Mouse (Mus musculus) megakaryocyte-erythroid progenitor cell, adult 5 weeks (primary cell): Measurements from ENCODE around the gene Mtrf1. TPM values are rescaled to one million over a fixed set of nuclear protein-coding genes. Genes with fewer than 3 reads are reported as not detected.

Experiments used
- polyA plus RNA-seq: library from polyadenylated mRNA; stranded (reverse); fragments of >175 nt; gene quantifications from 2 replicates; pipeline ENCODE4 v1.2.3, GENCODE M21; 2012

Mtrf1 gene
- 0.33 and 0.45 TPM in 2 replicates for polyA plus RNA-seq

GRCm38 (mm10) chr14:79397321-79398122 lies at the start of gene Mtrf1:
TSS of gene Mtrf1 (plus strand) at chr14:79397772.

DNA sequence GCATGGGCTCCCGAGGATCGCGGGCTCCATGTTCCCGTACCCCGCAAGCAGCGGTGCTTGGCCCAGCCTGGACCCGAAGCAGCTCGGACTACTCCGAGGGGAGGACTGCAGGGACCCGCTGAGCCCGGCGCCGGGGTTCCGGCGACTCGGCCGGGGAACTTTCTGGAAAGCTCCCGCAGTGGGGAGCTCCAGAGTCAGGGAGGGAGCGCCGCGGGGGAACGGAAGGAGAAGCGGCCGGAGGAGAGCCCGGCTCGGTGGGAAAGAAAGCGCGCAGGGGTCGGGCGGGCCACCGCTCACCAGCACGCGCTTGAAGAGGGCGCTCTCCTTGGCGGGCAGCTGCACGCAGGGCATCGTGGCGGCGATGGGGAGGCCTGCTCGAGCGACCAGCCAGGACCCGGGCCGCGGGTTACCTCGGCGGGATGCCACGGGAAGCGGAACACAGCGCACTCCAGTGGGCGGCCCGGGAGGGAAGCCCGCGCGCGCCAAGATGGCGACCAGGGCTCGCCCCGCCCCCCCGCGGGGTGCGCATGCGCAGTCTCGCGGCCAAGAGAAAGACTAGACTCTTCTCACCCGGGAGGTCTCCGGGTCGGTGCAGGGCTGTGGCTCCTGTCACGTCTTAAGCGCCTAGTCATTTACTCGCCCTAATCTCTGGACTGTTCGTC lies 7.2 kb upstream of the Mtrf1 start, which contains the start of gene Naa16:
Naa16 (minus strand) TSS at position 514 of the 662 bp plus-strand sequence.

GRCm38 (mm10) chr14:79425979-79426729 lies 28.6 kb downstream of the Mtrf1 start, which contains the start of gene Kbtbd7:
TSS of gene Kbtbd7 (plus strand) at chr14:79426511.

GRCm38 (mm10) chr14:79451681-79452590 lies 54.4 kb downstream of the Mtrf1 start, which contains the start of gene Kbtbd6:
TSS of gene Kbtbd6 (plus strand) at chr14:79451835.

Other genes with a start within 250 kb of the Mtrf1 start
- not detected in 2 replicates for gene Zfp957, start 150.4 kb upstream of the Mtrf1 start, polyA plus RNA-seq
- gene Rgcc, start 96.1 kb upstream of the Mtrf1 start, polyA plus RNA-seq: 119 and 152 TPM in 2 replicates
- 38.9 and 48.1 TPM in 2 replicates for gene Naa16, start 7.0 kb upstream of the Mtrf1 start, polyA plus RNA-seq
- gene Kbtbd7, start 28.7 kb downstream of the Mtrf1 start, polyA plus RNA-seq: 3.6 and 4.0 TPM in 2 replicates
- gene Kbtbd6, start 54.1 kb downstream of the Mtrf1 start, polyA plus RNA-seq: 1.3 TPM in 2 replicates
- 13.7 and 14.6 TPM in 2 replicates for gene Elf1, start 83.4 kb downstream of the Mtrf1 start, polyA plus RNA-seq
- gene Wbp4, start 83.7 kb downstream of the Mtrf1 start, polyA plus RNA-seq: 4.7 and 5.8 TPM in 2 replicates
- 2.8 TPM in 2 replicates for gene Sugt1, start 189.9 kb downstream of the Mtrf1 start, polyA plus RNA-seq